Mouse (Mus musculus) embryonic facial prominence, embryonic 10.5 days (tissue): Measurements from ENCODE around the gene Uaca. TPM values are rescaled to one million over a fixed set of nuclear protein-coding genes. Genes with fewer than 3 reads are reported as not detected.

Experiments used
- DNase-seq: peaks from one replicate; pipeline ENCODE4 v3.0.0-alpha.2; 2017; ENCODE audit warnings: low spot score
- H3K27ac ChIP-seq: fragments of 300-500 bp; sonication (generic); replicated peaks from 2 replicates; pipeline ENCODE4 v1.5.1; 2016; ENCODE audit warnings: mild to moderate bottlenecking
- H3K27me3 ChIP-seq: fragments of 300-500 bp; sonication (generic); replicated peaks from 2 replicates; pipeline ENCODE4 v1.6.1; 2016; ENCODE audit warnings: low read depth, mild to moderate bottlenecking; ENCODE audit not compliant: poor library complexity, severe bottlenecking
- H3K36me3 ChIP-seq: fragments of 300-500 bp; sonication (generic); replicated peaks from 2 replicates; pipeline ENCODE4 v1.6.1; 2016; ENCODE audit warnings: mild to moderate bottlenecking, moderate library complexity
- H3K4me1 ChIP-seq: fragments of 300-500 bp; sonication (generic); 2 replicates; pipeline ENCODE4 v1.6.1; 2016
- H3K4me3 ChIP-seq: fragments of 300-500 bp; sonication (generic); 2 replicates; pipeline ENCODE4 v1.5.1; 2016; ENCODE audit warnings: mild to moderate bottlenecking, moderate library complexity
- H3K9me3 ChIP-seq: fragments of 300-500 bp; sonication (generic); 2 replicates; pipeline ENCODE4 v1.6.1; 2016; ENCODE audit warnings: mild to moderate bottlenecking
- WGBS: fragments of 180-500 bp; shearing (Covaris S2); methylation state at CpG from one replicate; pipeline ENCODE4 v1.1.7; 2016; 5-methylcytosine and 5-hydroxymethylcytosine counted together
- polyA plus RNA-seq: library from polyadenylated mRNA; unstranded; fragments of >200 nt; fragmentation: Nextera tagmentation; extraction: Ambion mirVana; gene quantifications from 2 replicates; pipeline ENCODE4 v1.2.1, GENCODE M21; 2016

The Uaca gene
- polyA plus RNA-seq, 1 experiment from 2014 or later = 31.0 TPM

DNA sequence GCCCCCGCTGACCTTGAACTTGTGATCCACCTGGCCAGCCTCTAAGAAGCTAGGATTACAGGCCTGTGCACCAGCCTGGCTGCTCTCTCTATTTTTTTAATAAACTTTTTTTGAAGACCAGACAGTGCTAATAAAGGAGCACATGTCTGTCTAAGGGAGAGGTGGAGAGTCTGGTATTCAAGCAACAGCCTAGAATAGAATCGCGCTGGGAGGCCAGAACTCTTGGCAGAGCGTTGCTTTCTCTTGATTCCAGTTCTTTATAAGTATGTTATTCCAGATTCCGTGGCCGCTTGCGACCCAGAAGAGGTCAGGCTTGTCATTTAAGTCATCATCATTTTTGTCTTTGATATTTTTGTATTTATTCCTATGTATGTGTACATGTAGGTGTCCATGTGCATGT, 31.2 kb downstream of the Uaca start:
- 96% methylated on average over 7 of the region's 7 CpGs for WGBS
- no peak overlapping the region for H3K27ac ChIP-seq
- no peak overlapping the region for H3K4me3 ChIP-seq
- H3K9me3 ChIP-seq = no peaks in the 10 kb centered on the region
- H3K4me1 ChIP-seq = peaks cover 24% of the 10 kb centered on the region
- no peaks in the 10 kb centered on the region for H3K27me3 ChIP-seq
- H3K36me3 ChIP-seq = peaks cover 5% of the 10 kb centered on the region
- no peak for DNase-seq

DNA sequence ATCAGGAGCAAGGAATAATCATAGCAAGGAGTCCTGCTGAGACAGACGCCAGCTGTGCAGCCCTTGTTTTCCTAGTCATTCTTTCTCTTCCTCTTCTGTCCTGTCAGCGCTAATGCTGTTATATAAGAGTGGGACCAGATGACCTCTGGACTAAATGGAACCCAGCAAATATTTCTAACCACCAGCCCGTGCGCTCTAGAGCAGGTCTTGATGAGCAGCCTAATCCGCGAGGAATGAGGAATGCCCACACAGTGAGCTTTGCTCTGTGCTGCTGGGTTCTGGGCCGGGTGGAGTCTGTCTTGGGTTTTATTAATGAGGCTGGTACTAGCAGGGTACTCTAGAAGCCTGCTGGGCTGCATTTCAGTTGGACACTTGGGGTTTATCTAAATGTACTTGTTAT, 32.4 kb downstream of the Uaca start:
- H3K4me3 ChIP-seq = no peak overlapping the region
- WGBS = 82% methylated on average over 7 of the region's 7 CpGs
- peaks cover 5% of the 10 kb centered on the region for H3K36me3 ChIP-seq
- no peaks in the 10 kb centered on the region for H3K9me3 ChIP-seq
- no peaks in the 10 kb centered on the region for H3K27me3 ChIP-seq
- peaks cover 35% of the 10 kb centered on the region for H3K4me1 ChIP-seq
- H3K27ac ChIP-seq = no peak overlapping the region
- no peak for DNase-seq

DNA sequence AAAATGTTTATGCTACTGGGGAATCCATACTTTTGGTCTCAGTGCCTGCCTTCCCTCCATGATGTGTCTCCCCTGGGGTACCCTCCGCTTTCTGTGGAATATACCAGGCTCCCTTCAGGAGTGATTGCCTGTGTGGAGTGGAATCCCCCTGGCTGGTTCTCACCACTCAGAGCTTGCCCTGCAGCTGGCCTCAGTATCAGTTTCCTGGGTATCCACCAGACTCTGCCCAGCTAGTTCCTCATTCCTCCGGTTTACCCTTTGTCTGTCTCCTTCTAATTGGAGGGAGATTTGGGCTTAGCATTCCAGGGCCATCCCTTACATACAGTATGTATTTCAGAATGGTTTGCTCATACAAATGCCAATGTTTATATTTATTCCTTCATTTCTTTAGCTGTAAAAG, 33.9 kb downstream of the Uaca start:
- Histone ChIP-seq H3K27ac (no peak overlapping the region), H3K9me3 (no peaks in the 10 kb centered on the region), H3K4me3 (no peak overlapping the region), H3K36me3 (peaks cover 4% of the 10 kb centered on the region), H3K4me1 (peaks cover 28% of the 10 kb centered on the region), H3K27me3 (no peaks in the 10 kb centered on the region)
- DNase-seq = no peak
- WGBS = 83% methylated on average over 2 of the region's 2 CpGs

- Histone ChIP-seq H3K27ac (no peak overlapping the region), H3K36me3 (no peaks in the 10 kb centered on the region; the same call in 1 of the 2 replicates), H3K4me3 (no peak overlapping the region), H3K27me3 (no peaks in the 10 kb centered on the region), H3K4me1 (peaks cover 28% of the 10 kb centered on the region), H3K9me3 (no peaks in the 10 kb centered on the region)
- 67% methylated on average over 4 of the region's 4 CpGs for WGBS
- no peak for DNase-seq
These were observed 35.3 kb downstream of the Uaca start for GRCm38 (mm10) chr9:60829610-60830009.

DNA sequence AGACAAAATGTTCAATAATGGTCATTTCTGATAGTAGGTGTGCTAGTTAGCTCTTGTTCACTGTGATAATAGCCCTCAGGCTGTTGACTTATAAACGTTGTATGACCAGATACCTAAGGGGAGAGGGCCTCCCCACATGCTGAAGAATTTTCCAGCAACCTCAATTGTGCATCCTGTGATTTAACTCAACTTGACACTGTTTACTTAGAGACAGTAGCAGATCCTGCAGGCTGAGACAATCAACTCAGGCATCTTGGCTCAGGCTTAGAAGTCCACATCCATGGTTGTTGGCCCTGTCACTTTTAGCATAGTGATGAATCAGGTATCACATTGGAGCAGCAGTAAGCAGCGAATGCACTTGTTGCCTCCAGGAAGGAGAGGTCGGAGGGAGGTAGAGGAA, 35.7 kb downstream of the Uaca start:
- Histone ChIP-seq H3K27me3 (no peaks in the 10 kb centered on the region), H3K9me3 (no peaks in the 10 kb centered on the region)
- WGBS = 61% methylated on average over 3 of the region's 3 CpGs

GRCm38 (mm10) chr9:60832233-60832632, 37.9 kb downstream of the Uaca start:
- Histone ChIP-seq H3K4me3 (no peak overlapping the region), H3K36me3 (no peaks in the 10 kb centered on the region; the same call in 1 of the 2 replicates), H3K27ac (0 out of 2 replicates have a peak overlapping the region, but pooled peaks have one; percentile 48), H3K27me3 (no peaks in the 10 kb centered on the region), H3K4me1 (peaks cover 45% of the 10 kb centered on the region), H3K9me3 (no peaks in the 10 kb centered on the region)
- no peak for DNase-seq
- WGBS = 95% methylated on average over 8 of the region's 8 CpGs

More for the DNA sequence above, 35.7 kb downstream of the Uaca start:
- Histone ChIP-seq H3K27ac (no peak overlapping the region), H3K4me3 (no peak overlapping the region), H3K4me1 (peaks cover 28% of the 10 kb centered on the region), H3K36me3 (no peaks in the 10 kb centered on the region; the same call in 1 of the 2 replicates)
- no peak for DNase-seq

- H3K27me3 ChIP-seq = no peaks in the 10 kb centered on the region
- no peaks in the 10 kb centered on the region; the same call in 1 of the 2 replicates for H3K36me3 ChIP-seq
- peaks cover 56% of the 10 kb centered on the region for H3K4me1 ChIP-seq
- H3K27ac ChIP-seq = peak overlapping the region; percentile 86
- no peak overlapping the region for H3K4me3 ChIP-seq
- WGBS = 68% methylated on average over 5 of the region's 5 CpGs
- DNase-seq = no peak
- no peaks in the 10 kb centered on the region for H3K9me3 ChIP-seq
These were observed 41.8 kb downstream of the Uaca start for GRCm38 (mm10) chr9:60836151-60836550.

DNA sequence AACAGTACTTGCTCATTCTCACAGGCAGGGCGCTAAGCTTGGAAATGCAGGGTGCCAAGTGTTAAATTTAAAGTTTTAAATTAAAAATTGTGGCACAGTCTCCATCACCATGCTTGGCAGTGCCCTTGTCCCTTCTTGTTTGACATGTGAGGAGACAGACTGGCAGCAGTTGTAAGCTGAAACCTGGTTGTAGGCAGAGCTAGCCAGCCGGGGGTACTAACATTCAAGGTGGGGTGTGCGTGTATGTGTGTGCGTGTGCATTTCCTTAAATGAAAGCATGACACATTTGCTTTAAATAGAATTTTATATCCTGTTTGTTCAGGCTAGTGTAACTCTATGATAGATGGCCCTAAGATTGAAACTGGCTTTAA, 42.7 kb downstream of the Uaca start:
- Histone ChIP-seq H3K27ac (peak overlapping the region; percentile 86), H3K36me3 (no peaks in the 10 kb centered on the region; the same call in 1 of the 2 replicates), H3K27me3 (no peaks in the 10 kb centered on the region), H3K4me3 (peak overlapping the region; percentile 45), H3K4me1 (peaks cover 59% of the 10 kb centered on the region), H3K9me3 (no peaks in the 10 kb centered on the region)
- 59% methylated on average over 4 of the region's 4 CpGs for WGBS
- no peak for DNase-seq

- H3K27ac ChIP-seq = peak overlapping the region; percentile 86
- H3K4me1 ChIP-seq = peaks cover 59% of the 10 kb centered on the region
- H3K9me3 ChIP-seq = no peaks in the 10 kb centered on the region
- peak; percentile 61 for DNase-seq
- H3K27me3 ChIP-seq = no peaks in the 10 kb centered on the region
- H3K4me3 ChIP-seq = peak overlapping the region; percentile 45
- no peaks in the 10 kb centered on the region; the same call in 1 of the 2 replicates for H3K36me3 ChIP-seq
- 20% methylated on average over 20 of the region's 20 CpGs for WGBS
These were observed 43.3 kb downstream of the Uaca start for GRCm38 (mm10) chr9:60837449-60838141.

DNA sequence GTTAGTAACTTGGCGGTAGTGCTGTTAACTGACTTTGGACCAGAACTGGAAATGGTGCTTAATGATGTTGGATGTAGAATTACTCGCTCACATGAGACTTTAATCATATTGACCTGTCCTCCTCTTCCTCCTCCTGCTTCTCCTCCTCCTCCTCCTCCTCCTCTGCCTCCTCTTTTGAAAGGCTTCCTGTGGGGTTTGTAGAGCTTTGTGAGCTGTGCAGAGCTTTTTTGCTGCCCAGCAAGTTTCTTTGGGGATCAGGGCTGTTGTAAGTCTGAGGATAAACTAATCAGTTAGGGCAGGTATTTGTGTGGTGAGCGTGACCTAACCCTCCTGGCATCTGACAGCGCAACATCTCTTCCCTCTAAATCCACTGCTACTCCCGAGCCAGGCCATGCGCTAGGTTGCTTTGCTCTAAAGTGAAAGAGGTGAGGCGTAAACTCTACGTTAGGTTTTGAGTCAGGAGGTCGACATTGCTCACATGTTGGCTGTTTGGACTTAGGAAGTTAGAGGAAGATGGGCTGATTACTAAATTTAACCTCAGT, 44.1 kb downstream of the Uaca start:
- Histone ChIP-seq H3K4me1 (peaks cover 59% of the 10 kb centered on the region), H3K9me3 (no peaks in the 10 kb centered on the region), H3K27me3 (no peaks in the 10 kb centered on the region), H3K4me3 (peak overlapping the region; percentile 45), H3K36me3 (no peaks in the 10 kb centered on the region; the same call in 1 of the 2 replicates), H3K27ac (peak overlapping the region; percentile 86)
- WGBS = 39% methylated on average over 9 of the region's 9 CpGs
- DNase-seq = no peak

- H3K4me1 ChIP-seq = peaks cover 51% of the 10 kb centered on the region
- no peak overlapping the region; the same call in 1 of the 2 replicates for H3K27ac ChIP-seq
These were observed 47.1 kb downstream of the Uaca start for GRCm38 (mm10) chr9:60841393-60841792.

GRCm38 (mm10) chr9:60843415-60844076, 49.2 kb downstream of the Uaca start:
- Histone ChIP-seq H3K4me3 (no peak overlapping the region), H3K27me3 (no peaks in the 10 kb centered on the region), H3K9me3 (no peaks in the 10 kb centered on the region), H3K27ac (no peak overlapping the region), H3K36me3 (no peaks in the 10 kb centered on the region; the same call in 1 of the 2 replicates), H3K4me1 (peaks cover 36% of the 10 kb centered on the region)
- no peak for DNase-seq
- WGBS = 85% methylated on average over 6 of the region's 6 CpGs

More at GRCm38 (mm10) chr9:60841393-60841792, 47.1 kb downstream of the Uaca start:
- DNase-seq = peak; percentile 30
- Histone ChIP-seq H3K9me3 (no peaks in the 10 kb centered on the region), H3K4me3 (no peak overlapping the region), H3K27me3 (no peaks in the 10 kb centered on the region), H3K36me3 (no peaks in the 10 kb centered on the region)
- 6% methylated on average over 5 of the region's 5 CpGs for WGBS
